Comparison of ENCODE assay signal across 8 mouse cellular contexts in genomic region chrX:12122594-12123331, GRCm38 (mm10). TPM values are rescaled to one million over a fixed set of nuclear protein-coding genes. Genes with fewer than 3 reads are reported as not detected.
DNase-seq lines count a peak whose midpoint lies in the region; ATAC-seq and TF ChIP-seq lines count a peak whose summit lies in the region.

No protein-coding gene starts in this region.

- H3K36me3 ChIP-seq in MEL (ENCODE audit: control insufficient read depth in 1 of 2, insufficient read depth in 2 of 2, low read length in 2 of 2), result peaks cover 0 to 64% of the 10 kb centered on the region in 2 experiments
- H3K36me3 ChIP-seq in kidney, postnatal 0 days (ENCODE audit: insufficient read depth, low read length), result no peaks in the 10 kb centered on the region
- H3K36me3 ChIP-seq in stomach, embryonic 16.5 days (ENCODE audit: control insufficient read depth, insufficient read depth, low read length), result no peaks in the 10 kb centered on the region

- no peaks in the 10 kb centered on the region for H3K9me3 ChIP-seq in MEL (replicated peaks; ENCODE audit: insufficient read depth, low read length)
- H3K9me3 ChIP-seq in kidney, postnatal 0 days (replicated peaks; ENCODE audit: low read length), result no peaks in the 10 kb centered on the region
- no peaks in the 10 kb centered on the region for H3K9me3 ChIP-seq in stomach, embryonic 16.5 days (replicated peaks; ENCODE audit: control insufficient read depth, low read length)

- H3K79me2 ChIP-seq in MEL (ENCODE audit: control insufficient read depth, insufficient read depth, low read length, poor library complexity), result peaks cover 79% of the 10 kb centered on the region

- TF ChIP-seq EP300 in MEL (IDR thresholded peaks at IDR 0.05; ENCODE audit: low read depth in 1 of 2, low read length in 2 of 2), result peak; percentile 29 to 34; a peak in 1 of 4 replicates

- ATAC-seq in granulocyte monocyte progenitor cell, adult 5-6 weeks (replicated peaks; ENCODE audit: poor library complexity, severe bottlenecking), result peak; percentile 70
- ATAC-seq in kidney, postnatal 0 days (replicated peaks; ENCODE audit: low FRiP score, low read depth), result peak; percentile 70
- peak; percentile 82 for ATAC-seq in stomach, embryonic 16.5 days (ENCODE audit: insufficient read depth, low FRiP score)

- WGBS in kidney, postnatal 0 days, result 6% methylated on average over 21 of the region's 21 CpGs
- 8% methylated on average over 21 of the region's 21 CpGs for WGBS in stomach, embryonic 16.5 days

- no peak for TF ChIP-seq RAD21 in MEL (IDR thresholded peaks at IDR 0.05; ENCODE audit: low read depth, low read length)

- peak overlapping the region; percentile 45 to 63 for H3K4me3 ChIP-seq in MEL (ENCODE audit: control insufficient read depth in 1 of 2, insufficient read depth in 1 of 2, low read depth in 2 of 2, low read length in 2 of 2)
- H3K4me3 ChIP-seq in kidney, postnatal 0 days (replicated peaks; ENCODE audit: low read depth, low read length), result no peak overlapping the region
- H3K4me3 ChIP-seq in stomach, embryonic 16.5 days (replicated peaks; ENCODE audit: low read length), result peak overlapping the region; percentile 19

- no peak for TF ChIP-seq CTCF in MEL (IDR thresholded peaks at IDR 0.05 in 2 of 3, conservative IDR thresholded peaks at IDR 0.05 in 1 of 3; ENCODE audit: control insufficient read depth in 1 of 3, insufficient read depth in 1 of 3, low read depth in 2 of 3, low read length in 3 of 3, poor library complexity in 1 of 3, severe bottlenecking in 1 of 3)
- no peak for TF ChIP-seq CTCF in kidney, postnatal 0 days (IDR thresholded peaks at IDR 0.05; ENCODE audit: low read depth)

- peak overlapping the region; percentile 75 for H3K9ac ChIP-seq in MEL (ENCODE audit: control insufficient read depth, low read depth, low read length, poor library complexity, severe bottlenecking)
- peak overlapping the region; percentile 37; the same call in 1 of the 2 replicates for H3K9ac ChIP-seq in kidney, postnatal 0 days (ENCODE audit: low read depth, low read length)
- peak overlapping the region; percentile 38; the same call in 1 of the 2 replicates for H3K9ac ChIP-seq in stomach, embryonic 16.5 days (ENCODE audit: low read length)

- peak overlapping the region; percentile 87 for H3K27ac ChIP-seq in MEL (ENCODE audit: control insufficient read depth, low read depth, low read length)
- H3K27ac ChIP-seq in kidney, postnatal 0 days, result peak overlapping the region; percentile 75
- peak overlapping the region; percentile 84 for H3K27ac ChIP-seq in stomach, embryonic 16.5 days (ENCODE audit: low read length)

- no peak for TF ChIP-seq POLR2A in MEL (IDR thresholded peaks at IDR 0.05; ENCODE audit: control insufficient read depth in 1 of 2, insufficient read depth in 1 of 2, low read depth in 1 of 2, low read length in 2 of 2, poor library complexity in 1 of 2)

- no peaks in the 10 kb centered on the region for H3K27me3 ChIP-seq in MEL (ENCODE audit: control insufficient read depth in 1 of 2, insufficient read depth in 2 of 2, low read length in 2 of 2)
- no peaks in the 10 kb centered on the region for H3K27me3 ChIP-seq in kidney, postnatal 0 days (ENCODE audit: insufficient read depth, low read length)
- peaks cover 14% of the 10 kb centered on the region for H3K27me3 ChIP-seq in stomach, embryonic 16.5 days (ENCODE audit: control insufficient read depth, insufficient read depth, low read length)

- H3K4me1 ChIP-seq in MEL (ENCODE audit: control insufficient read depth in 1 of 2, insufficient read depth in 2 of 2, low read length in 2 of 2), result peaks cover 22 to 55% of the 10 kb centered on the region in 2 experiments
- H3K4me1 ChIP-seq in kidney, postnatal 0 days (replicated peaks; ENCODE audit: insufficient read depth, low read length), result no peaks in the 10 kb centered on the region
- H3K4me1 ChIP-seq in stomach, embryonic 16.5 days (ENCODE audit: control insufficient read depth, insufficient read depth, low read length), result peaks cover 10% of the 10 kb centered on the region

- DNase-seq in cerebellum, postnatal 14 days, result peak; percentile 23 to 36
- no peak for DNase-seq in cerebellum, adult 9-10 months
- DNase-seq in MEL (ENCODE audit: low read depth, low spot score), result peak; percentile 88
- DNase-seq in kidney, postnatal 0 days (ENCODE audit: low spot score), result peak; percentile 76
- peak; percentile 68 to 83 for DNase-seq in lung, postnatal 4 days
- no peak for DNase-seq in layer of hippocampus, postnatal 36 days

- H3K4me2 ChIP-seq in kidney, postnatal 0 days (ENCODE audit: low read length), result peak overlapping the region; percentile 45
- peak overlapping the region; percentile 47 for H3K4me2 ChIP-seq in stomach, embryonic 16.5 days (ENCODE audit: low read depth, low read length)

TF ChIP-seq in MEL, 35 proteins besides CTCF, POLR2A, EP300 and RAD21:
- TF ChIP-seq TBP (IDR thresholded peaks at IDR 0.05; ENCODE audit: low read depth, low read length) (peak; percentile 88), MAZ (IDR thresholded peaks at IDR 0.05; ENCODE audit: low read depth, low read length) (peak; percentile 74), SIN3A (IDR thresholded peaks at IDR 0.05; ENCODE audit: low read length) (peak; percentile 61), POLR2AphosphoS2 (IDR thresholded peaks at IDR 0.05; ENCODE audit: low read length) (no peak), TCF12 (IDR thresholded peaks at IDR 0.05; ENCODE audit: low read depth, low read length) (no peak), SMC3 (IDR thresholded peaks at IDR 0.05; ENCODE audit: low read depth, low read length) (0 out of 2 replicates have a peak, but pooled peaks have one; percentile 10), E2F4 (IDR thresholded peaks at IDR 0.05; ENCODE audit: borderline replicate concordance, low read depth, low read length) (no peak), ZKSCAN1 (IDR thresholded peaks at IDR 0.05; ENCODE audit: low read depth, low read length) (0 out of 2 replicates have a peak, but pooled peaks have one; percentile 17), ETS1 (IDR thresholded peaks at IDR 0.05; ENCODE audit: low read depth, low read length) (0 out of 2 replicates have a peak, but pooled peaks have one; percentile 18), ELF1 (IDR thresholded peaks at IDR 0.05; ENCODE audit: low read depth, low read length) (peak; percentile 44; the same call in 1 of the 2 replicates), MXI1 (IDR thresholded peaks at IDR 0.05; ENCODE audit: low read depth, low read length) (peak; percentile 17; the same call in 1 of the 2 replicates), NRF1 (IDR thresholded peaks at IDR 0.05; ENCODE audit: insufficient read depth, low read depth, low read length, poor library complexity, severe bottlenecking) (peak; percentile 43; the same call in 1 of the 2 replicates)

RNA-seq across cellular contexts. Expression of gene Bcor, which starts 37.4 kb away (rescaled TPM):
- 61.6 and 72.2 TPM in 2 replicates for total RNA-seq in MEL (2012; rRNA removed)
- polyA plus RNA-seq in MEL (2012; ENCODE audit: insufficient read depth in 1 of 2, insufficient read length in 2 of 2, low read depth in 1 of 2, low replicate concordance in 2 of 2, missing spikeins in 1 of 2), result 10 to 100 TPM; 44.6 to 88.7 TPM
- total RNA-seq in granulocyte monocyte progenitor cell, adult 5-6 weeks (2014; fragmentation: Nextera tagmentation), result 36.0 and 55.0 TPM in 2 replicates
- 30.6 and 32.7 TPM in 2 replicates for total RNA-seq in granulocyte monocyte progenitor cell, adult 5-6 weeks (2017)
- 12.2 and 12.8 TPM in 2 replicates for polyA plus RNA-seq in kidney, postnatal 0 days (2015; fragmentation: Nextera tagmentation; extraction: Ambion mirVana)
- 11.1 and 13.9 TPM in 2 replicates for polyA plus RNA-seq in stomach, embryonic 16.5 days (2015; fragmentation: Nextera tagmentation; extraction: Ambion mirVana)
- 10 to 100 TPM; 16.9 to 19.3 TPM for total RNA-seq in layer of hippocampus, postnatal 36 days (2021)

Comparison
In these comparisons a context has a peak if more than half of its experiments do, and no peak if none do; other contexts are left out.
1. DNase-seq: peak in cerebellum, postnatal 14 days (2 of 2), MEL (single experiment), kidney, postnatal 0 days (single experiment) and lung, postnatal 4 days (2 of 2); none in cerebellum, adult 9-10 months (single experiment) and layer of hippocampus, postnatal 36 days (0 of 2).
2. Peak in every context shown above with its lines, with median percentiles within 50 percentile points of each other: H3K27ac ChIP-seq, H3K9ac ChIP-seq and ATAC-seq.